Mouse (Mus musculus) liver, embryonic 16.5 days (tissue): ENCODE measurements around the gene Zcchc24. TPM values are rescaled to one million over a fixed set of nuclear protein-coding genes. Genes with fewer than 3 reads are reported as not detected.

Experiments
- ATAC-seq: fragments of 200-750 bp; cut with Nextera tagmentation; 2 replicates; pipeline ENCODE4 v1.8.0; 2017; ENCODE audit warnings: low read depth, mild to moderate bottlenecking, moderate number of reproducible peaks, moderate library complexity
- H3K27ac ChIP-seq: fragments of 300-500 bp; sonication (generic); 2 replicates; pipeline ENCODE4 v1.5.1; 2014; ENCODE audit warnings: mild to moderate bottlenecking, low read length
- H3K27me3 ChIP-seq: fragments of 300-500 bp; sonication (generic); 2 replicates; pipeline ENCODE4 v1.6.1; 2014; ENCODE audit warnings: low read depth, low read length, mixed read lengths; ENCODE audit not compliant: control insufficient read depth, insufficient read depth
- H3K36me3 ChIP-seq: fragments of 300-500 bp; sonication (generic); 2 replicates; pipeline ENCODE4 v1.6.1; 2014; ENCODE audit warnings: mild to moderate bottlenecking; ENCODE audit not compliant: control insufficient read depth, insufficient read depth
- H3K4me1 ChIP-seq: fragments of 300-500 bp; sonication (generic); 2 replicates; pipeline ENCODE4 v1.6.1; 2014; ENCODE audit warnings: low read depth, low read length, mixed read lengths; ENCODE audit not compliant: control insufficient read depth
- H3K4me2 ChIP-seq: fragments of 300-500 bp; sonication (generic); 2 replicates; pipeline ENCODE4 v1.6.1; 2014; ENCODE audit warnings: low read depth, low read length, mixed read lengths
- H3K4me3 ChIP-seq: fragments of 300-500 bp; sonication (generic); 2 replicates; pipeline ENCODE4 v1.5.1; 2014; ENCODE audit warnings: low read depth, mild to moderate bottlenecking, low read length
- H3K9ac ChIP-seq: fragments of 300-500 bp; sonication (generic); 2 replicates; pipeline ENCODE4 v1.6.1; 2014; ENCODE audit warnings: low read depth, low read length
- H3K9me3 ChIP-seq: fragments of 300-500 bp; sonication (generic); replicated peaks from 2 replicates; pipeline ENCODE4 v1.6.1; 2016; ENCODE audit warnings: low read length; ENCODE audit not compliant: control insufficient read depth
- WGBS: fragments of 180-500 bp; shearing (Covaris S2); extraction: QIAGEN DNeasy Blood & Tissue Kit; methylation state at CpG from one replicate; pipeline ENCODE4 v1.1.7; 2014; ENCODE audit not compliant: insufficient replicate concordance; 5-methylcytosine and 5-hydroxymethylcytosine counted together
- polyA plus RNA-seq: library from polyadenylated mRNA; unstranded; fragments of >200 nt; fragmentation: Nextera tagmentation; extraction: Ambion mirVana; gene quantifications from 2 replicates; pipeline ENCODE4 v1.2.1, GENCODE M21; 2015

Zcchc24 gene
- polyA plus RNA-seq, 1 experiment from 2014 or later = 5.5 TPM

- H3K9me3 ChIP-seq = no peaks in the 10 kb centered on the region
Measured at GRCm38 (mm10) chr14:25786959-25787358, 18.1 kb upstream of the Zcchc24 start.

GRCm38 (mm10) chr14:25785210-25785609 lies 16.4 kb upstream of the Zcchc24 start:
- no peak overlapping the region for H3K9ac ChIP-seq
- no peaks in the 10 kb centered on the region for H3K9me3 ChIP-seq
- H3K27ac ChIP-seq = no peak overlapping the region
- no peak overlapping the region for H3K4me3 ChIP-seq
- peaks cover 3% of the 10 kb centered on the region; the same call in 1 of the 2 replicates for H3K4me1 ChIP-seq
- no peaks in the 10 kb centered on the region for H3K27me3 ChIP-seq
- no peak overlapping the region for H3K4me2 ChIP-seq
- no peaks in the 10 kb centered on the region for H3K36me3 ChIP-seq
- WGBS = 37% methylated on average over 4 of the region's 4 CpGs
- ATAC-seq = no peak

More at GRCm38 (mm10) chr14:25786959-25787358, 18.1 kb upstream of the Zcchc24 start:
- no peaks in the 10 kb centered on the region for H3K36me3 ChIP-seq
- H3K27ac ChIP-seq = no peak overlapping the region
- no peak overlapping the region for H3K4me2 ChIP-seq
- WGBS = 40% methylated on average over 5 of the region's 5 CpGs
- no peak overlapping the region for H3K9ac ChIP-seq
- no peaks in the 10 kb centered on the region for H3K27me3 ChIP-seq
- H3K4me1 ChIP-seq = peaks cover 3% of the 10 kb centered on the region; the same call in 1 of the 2 replicates
- no peak for ATAC-seq
- no peak overlapping the region for H3K4me3 ChIP-seq

GRCm38 (mm10) chr14:25783220-25783619 lies 14.4 kb upstream of the Zcchc24 start:
- no peaks in the 10 kb centered on the region for H3K4me1 ChIP-seq
- 42% methylated on average over 7 of the region's 7 CpGs for WGBS
- H3K27ac ChIP-seq = no peak overlapping the region

GRCm38 (mm10) chr14:25780601-25781000 lies 11.8 kb upstream of the Zcchc24 start:
- Histone ChIP-seq H3K27me3 (no peaks in the 10 kb centered on the region), H3K9me3 (no peaks in the 10 kb centered on the region), H3K9ac (no peak overlapping the region), H3K27ac (no peak overlapping the region), H3K4me2 (no peak overlapping the region), H3K36me3 (no peaks in the 10 kb centered on the region), H3K4me1 (no peaks in the 10 kb centered on the region), H3K4me3 (no peak overlapping the region)
- WGBS = 56% methylated on average over 11 of the region's 11 CpGs
- ATAC-seq = no peak

More at GRCm38 (mm10) chr14:25783220-25783619, 14.4 kb upstream of the Zcchc24 start:
- ATAC-seq = no peak
- Histone ChIP-seq H3K4me2 (no peak overlapping the region), H3K4me3 (no peak overlapping the region), H3K27me3 (no peaks in the 10 kb centered on the region), H3K9ac (no peak overlapping the region), H3K36me3 (no peaks in the 10 kb centered on the region), H3K9me3 (no peaks in the 10 kb centered on the region)

- Histone ChIP-seq H3K9me3 (no peaks in the 10 kb centered on the region), H3K9ac (no peak overlapping the region), H3K4me1 (peaks cover 6% of the 10 kb centered on the region), H3K27ac (no peak overlapping the region), H3K36me3 (no peaks in the 10 kb centered on the region), H3K4me3 (no peak overlapping the region), H3K4me2 (no peak overlapping the region), H3K27me3 (no peaks in the 10 kb centered on the region)
- ATAC-seq = no peak
- WGBS = 55% methylated on average over 6 of the region's 6 CpGs
Measured at GRCm38 (mm10) chr14:25776294-25776693, 7.5 kb upstream of the Zcchc24 start.

- Histone ChIP-seq H3K4me2 (no peak overlapping the region), H3K27ac (peak overlapping the region; percentile 51), H3K9ac (no peak overlapping the region), H3K36me3 (no peaks in the 10 kb centered on the region), H3K27me3 (peaks cover 2% of the 10 kb centered on the region; the same call in 1 of the 2 replicates), H3K4me1 (peaks cover 8% of the 10 kb centered on the region), H3K4me3 (no peak overlapping the region), H3K9me3 (no peaks in the 10 kb centered on the region)
- WGBS = 33% methylated on average over 5 of the region's 5 CpGs
- peak; percentile 81 for ATAC-seq
Measured at GRCm38 (mm10) chr14:25774100-25774499, 5.3 kb upstream of the Zcchc24 start.

GRCm38 (mm10) chr14:25773039-25773438 lies 4.2 kb upstream of the Zcchc24 start:
- Histone ChIP-seq H3K36me3 (no peaks in the 10 kb centered on the region), H3K27ac (peak overlapping the region; percentile 51), H3K4me1 (peaks cover 8% of the 10 kb centered on the region), H3K27me3 (peaks cover 6% of the 10 kb centered on the region; the same call in 1 of the 2 replicates), H3K9ac (no peak overlapping the region), H3K9me3 (no peaks in the 10 kb centered on the region), H3K4me2 (no peak overlapping the region), H3K4me3 (no peak overlapping the region)
- ATAC-seq = peak; percentile 20; the same call in 1 of the 2 replicates
- WGBS = 7% methylated on average over 4 of the region's 4 CpGs

GRCm38 (mm10) chr14:25769626-25770306 lies 927 bp upstream of the Zcchc24 start:
- Histone ChIP-seq H3K9me3 (no peaks in the 10 kb centered on the region), H3K36me3 (no peaks in the 10 kb centered on the region), H3K9ac (no peak overlapping the region), H3K27ac (no peak overlapping the region), H3K4me2 (no peak overlapping the region; the same call in 1 of the 2 replicates), H3K27me3 (peaks cover 6% of the 10 kb centered on the region; the same call in 1 of the 2 replicates), H3K4me3 (no peak overlapping the region), H3K4me1 (peaks cover 13% of the 10 kb centered on the region)
- WGBS = 35% methylated on average over 8 of the region's 8 CpGs
- no peak for ATAC-seq

- H3K4me3 ChIP-seq = peak overlapping the region; percentile 61
- H3K9me3 ChIP-seq = no peaks in the 10 kb centered on the region
- H3K27me3 ChIP-seq = peaks cover 6% of the 10 kb centered on the region; the same call in 1 of the 2 replicates
- peak overlapping the region; percentile 67 for H3K27ac ChIP-seq
- peak overlapping the region; percentile 73 for H3K9ac ChIP-seq
- peak overlapping the region; percentile 61 for H3K4me2 ChIP-seq
- no peaks in the 10 kb centered on the region for H3K36me3 ChIP-seq
- H3K4me1 ChIP-seq = peaks cover 10% of the 10 kb centered on the region
- under 1% methylated on average over 48 of the region's 50 CpGs for WGBS
- ATAC-seq = peak; percentile 17; the same call in 1 of the 2 replicates
Measured at GRCm38 (mm10) chr14:25768261-25768893, 462 bp downstream of the Zcchc24 start.
